Mouse (Mus musculus): ENCODE data around the gene Slc29a1. TPM values are rescaled to one million over a fixed set of nuclear protein-coding genes. Genes with fewer than 3 reads are reported as not detected.

The Slc29a1 gene
- total RNA-seq, 2 experiments from 2014 or later, result 20.8 to 21.5 TPM

DNA sequence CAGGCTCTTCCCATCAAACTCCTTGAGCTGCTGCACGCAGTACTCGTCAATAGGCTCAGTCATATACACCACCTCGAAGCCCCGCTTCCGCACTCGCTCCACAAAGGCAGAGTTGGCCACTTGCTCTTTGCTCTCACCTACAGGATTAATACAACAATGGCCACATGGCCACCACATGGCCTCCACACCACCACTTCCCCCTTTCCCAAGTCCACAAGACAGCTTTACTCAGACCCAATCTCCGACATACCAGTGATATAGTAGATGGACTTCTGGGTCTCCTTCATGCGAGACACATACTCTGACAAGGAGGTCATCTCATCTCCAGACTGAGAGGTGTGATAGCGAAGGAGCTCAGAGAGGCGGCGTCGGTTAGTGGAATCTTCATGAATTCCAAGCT lies 30.4 kb downstream of the Slc29a1 start:
- no peak for DNase-seq

DNA sequence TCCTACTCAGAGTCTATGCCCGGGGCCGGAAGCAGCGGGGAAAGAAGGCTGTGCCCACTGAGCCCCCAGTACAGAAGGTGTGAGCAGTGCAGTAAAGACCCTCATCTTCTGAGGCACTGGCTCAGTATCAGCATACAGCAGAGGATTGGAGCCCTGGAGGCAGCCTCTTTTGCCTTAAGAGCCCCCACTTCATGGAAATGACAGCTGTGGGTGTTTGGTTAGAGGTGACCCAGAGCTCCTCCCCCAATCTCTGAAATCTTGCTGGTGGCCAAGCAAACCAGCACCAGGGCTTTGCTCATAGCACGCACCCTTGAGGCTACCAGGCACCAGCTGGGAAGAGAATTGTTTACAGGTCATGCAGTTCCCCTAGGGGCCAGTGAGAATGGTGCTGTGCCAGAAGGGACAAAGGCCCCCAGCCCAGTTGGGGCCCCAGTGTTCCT lies 32.2 kb downstream of the Slc29a1 start:
- no peak for DNase-seq

DNA sequence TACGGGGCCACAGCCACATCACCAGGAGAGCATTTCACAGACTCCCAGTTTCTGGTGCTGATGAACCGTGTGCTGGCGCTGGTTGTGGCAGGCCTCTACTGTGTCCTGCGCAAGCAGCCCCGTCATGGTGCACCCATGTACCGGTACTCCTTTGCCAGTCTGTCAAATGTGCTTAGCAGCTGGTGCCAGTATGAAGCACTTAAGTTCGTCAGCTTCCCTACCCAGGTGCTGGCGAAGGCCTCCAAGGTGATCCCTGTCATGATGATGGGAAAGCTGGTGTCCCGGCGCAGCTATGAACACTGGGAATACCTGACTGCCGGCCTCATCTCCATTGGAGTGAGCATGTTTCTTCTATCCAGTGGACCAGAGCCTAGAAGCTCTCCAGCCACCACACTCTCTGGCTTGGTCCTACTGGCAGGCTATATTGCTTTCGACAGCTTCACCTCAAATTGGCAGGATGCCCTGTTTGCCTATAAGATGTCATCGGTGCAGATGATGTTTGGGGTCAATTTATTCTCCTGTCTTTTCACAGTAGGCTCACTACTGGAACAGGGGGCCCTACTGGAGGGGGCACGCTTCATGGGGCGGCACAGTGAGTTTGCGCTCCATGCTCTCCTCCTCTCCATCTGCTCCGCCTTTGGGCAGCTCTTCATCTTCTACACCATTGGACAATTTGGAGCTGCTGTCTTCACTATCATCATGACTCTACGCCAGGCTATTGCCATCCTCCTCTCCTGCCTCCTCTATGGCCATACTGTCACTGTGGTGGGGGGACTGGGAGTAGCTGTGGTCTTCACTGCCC lies 32.8 kb downstream of the Slc29a1 start:
- no peak for DNase-seq

DNA sequence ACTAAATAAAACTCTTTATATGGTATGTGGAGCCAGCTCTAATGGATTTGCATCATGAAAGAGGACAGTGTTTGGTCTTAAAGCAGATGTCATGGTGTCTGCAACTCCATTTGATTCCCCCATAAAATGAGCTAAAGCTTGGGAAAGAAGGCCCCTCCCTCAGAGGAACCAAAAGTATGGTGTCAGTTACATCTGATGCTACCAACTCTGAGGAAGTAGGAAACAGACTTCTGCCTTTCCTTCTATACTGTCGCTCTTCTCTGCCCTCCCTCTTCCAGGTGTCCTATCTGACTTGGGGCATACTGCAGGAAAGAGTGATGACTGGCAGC lies 33.4 kb downstream of the Slc29a1 start:
- no peak for DNase-seq

DNA sequence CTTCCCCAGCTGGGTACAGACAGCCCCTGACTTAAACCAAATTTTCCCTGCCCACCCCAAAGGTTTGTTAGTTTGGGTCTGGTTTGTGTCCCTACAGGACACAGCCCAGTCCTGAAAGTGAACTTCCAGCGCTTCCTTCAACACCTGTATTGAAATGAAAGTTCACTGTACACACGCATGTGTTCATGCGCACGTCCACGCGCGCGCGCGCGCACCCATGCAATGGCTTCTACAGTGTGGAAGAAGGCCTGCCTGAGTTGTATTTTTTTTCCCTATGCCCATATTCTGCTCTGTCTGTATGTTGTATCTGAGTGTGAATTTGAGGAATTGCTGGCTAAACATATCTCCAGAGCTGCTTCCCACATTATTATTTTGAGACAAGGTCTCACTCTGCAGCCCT lies 34.3 kb downstream of the Slc29a1 start:
- no peak for DNase-seq

DNA sequence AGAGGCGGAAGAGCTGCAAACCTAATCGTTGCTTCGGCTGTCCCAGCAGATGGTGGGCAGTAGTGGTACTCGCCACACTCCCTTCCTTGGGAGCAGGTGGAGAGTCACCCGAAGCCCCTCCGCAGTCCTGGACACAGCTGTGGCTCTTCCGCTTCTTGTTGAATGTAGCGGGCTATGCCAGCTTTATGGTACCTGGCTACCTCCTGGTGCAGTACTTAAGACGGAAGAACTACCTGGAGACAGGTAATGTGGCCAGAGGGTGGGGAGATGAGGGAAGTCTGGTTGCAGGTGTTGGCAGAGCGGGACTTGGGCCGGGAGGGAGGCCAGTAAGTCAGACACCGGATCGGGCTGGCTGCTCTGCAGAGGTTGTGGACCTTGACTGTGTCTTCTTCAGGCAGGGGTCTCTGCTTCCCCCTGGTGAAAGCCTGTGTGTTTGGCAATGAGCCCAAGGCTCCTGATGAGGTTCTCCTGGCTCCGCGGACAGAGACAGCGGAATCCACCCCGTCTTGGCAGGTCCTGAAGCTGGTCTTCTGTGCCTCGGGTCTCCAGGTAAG lies 34.8 kb downstream of the Slc29a1 start:
- no peak for DNase-seq

DNA sequence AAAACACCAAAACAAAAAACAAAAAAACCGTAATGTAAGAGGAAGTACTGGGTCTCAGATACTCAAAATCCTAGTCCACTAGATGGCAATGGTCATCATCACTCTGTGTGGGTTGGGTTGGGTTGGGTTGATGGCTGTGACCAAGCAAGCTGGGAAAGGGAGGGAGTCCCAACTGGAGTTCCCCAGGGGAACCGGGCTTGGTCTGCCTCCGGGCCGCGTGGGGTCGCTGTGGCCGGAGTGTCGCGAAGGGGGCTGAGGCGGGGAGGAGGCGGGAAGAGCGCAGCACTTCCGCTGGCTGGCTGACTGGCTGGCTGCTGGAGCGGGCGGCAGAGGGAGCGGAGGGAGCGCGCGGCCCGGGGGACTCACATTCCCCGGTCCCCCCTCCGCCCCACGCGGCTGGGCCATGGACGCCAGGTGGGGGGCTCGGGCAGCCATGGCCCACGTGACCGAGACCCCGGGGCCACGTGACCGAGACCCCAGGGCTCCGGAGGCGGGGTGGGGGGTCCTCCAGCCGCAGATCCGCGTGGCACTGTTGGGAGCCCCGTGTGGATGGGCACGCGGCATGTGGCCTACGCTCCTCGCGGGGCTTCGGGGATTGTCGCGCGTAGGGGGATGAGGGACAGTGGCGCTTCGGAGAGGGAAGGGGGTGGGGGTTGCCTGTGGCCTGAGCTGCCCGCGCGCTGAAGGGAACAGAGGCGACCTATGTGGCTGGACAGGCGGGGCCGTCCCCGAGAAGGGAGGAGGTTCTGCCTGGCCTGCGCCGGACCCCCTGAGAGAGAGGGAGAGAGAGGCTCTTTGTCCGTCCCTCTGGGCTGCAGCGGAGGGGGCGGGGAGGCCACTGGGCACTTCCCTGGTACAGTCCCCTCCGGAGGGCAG lies 35.5 kb downstream of the Slc29a1 start, which contains the start of gene Slc35b2:
Gene Slc35b2 (plus strand): TSS at position 220 of the 876 bp plus-strand sequence.
- peak; percentile 91 to 94 for DNase-seq

DNA sequence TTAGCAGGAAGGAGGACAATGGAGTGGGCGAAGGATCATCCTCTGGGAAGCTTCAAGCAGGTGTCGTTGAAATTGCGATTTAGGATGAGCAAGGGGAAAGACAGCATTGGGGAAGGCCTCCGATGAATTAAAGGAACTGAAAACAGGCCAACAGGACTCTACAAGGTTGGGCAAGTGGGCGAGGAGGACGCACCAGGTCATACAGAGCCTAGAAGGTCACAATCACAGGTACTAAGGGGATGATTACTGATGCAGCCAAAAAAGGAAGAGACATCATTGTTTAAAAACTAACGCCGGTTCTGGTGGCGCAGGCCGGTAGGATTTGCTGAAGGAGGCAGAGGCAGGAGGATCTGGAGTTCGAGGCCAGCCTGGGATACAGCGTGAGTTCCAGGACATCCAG lies 36.2 kb downstream of the Slc29a1 start:
- DNase-seq, result no peak

DNA sequence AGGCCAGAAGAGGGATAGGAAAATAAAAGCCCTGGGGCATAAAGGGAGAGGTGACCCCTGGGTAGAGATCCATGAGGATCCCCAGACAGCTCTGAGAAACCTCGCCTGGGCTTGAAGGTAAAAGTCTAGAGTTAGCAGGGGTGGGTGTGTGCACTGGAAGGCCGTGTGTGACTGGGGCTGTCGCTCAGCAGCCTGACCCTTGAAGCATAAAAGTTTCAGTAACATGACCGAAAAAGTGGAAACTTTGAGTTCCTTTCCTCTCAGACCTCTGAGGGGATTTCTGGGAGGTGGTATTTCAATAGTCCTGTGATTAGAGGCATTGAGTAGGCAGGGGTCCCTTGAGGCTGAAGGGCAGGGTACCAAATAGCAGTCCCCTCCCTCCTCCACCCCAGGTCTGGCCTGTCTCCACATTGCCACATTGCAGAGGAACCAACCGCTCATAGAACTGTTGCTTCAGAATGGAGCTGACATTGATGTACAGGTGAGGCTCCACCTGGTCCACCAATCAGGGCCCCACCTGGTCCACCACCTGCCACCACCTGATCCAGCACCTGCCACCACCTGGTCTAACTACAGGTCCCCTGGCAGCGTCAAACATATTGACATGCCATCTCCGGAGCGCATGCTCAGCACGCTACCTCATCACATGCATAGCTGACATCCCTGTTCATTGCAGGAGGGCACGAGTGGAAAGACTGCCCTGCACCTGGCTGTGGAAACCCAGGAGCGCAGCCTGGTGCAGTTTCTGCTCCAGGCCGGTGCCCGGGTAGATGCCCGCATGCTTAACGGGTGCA lies 39.5 kb downstream of the Slc29a1 start:
- no peak for DNase-seq

DNA sequence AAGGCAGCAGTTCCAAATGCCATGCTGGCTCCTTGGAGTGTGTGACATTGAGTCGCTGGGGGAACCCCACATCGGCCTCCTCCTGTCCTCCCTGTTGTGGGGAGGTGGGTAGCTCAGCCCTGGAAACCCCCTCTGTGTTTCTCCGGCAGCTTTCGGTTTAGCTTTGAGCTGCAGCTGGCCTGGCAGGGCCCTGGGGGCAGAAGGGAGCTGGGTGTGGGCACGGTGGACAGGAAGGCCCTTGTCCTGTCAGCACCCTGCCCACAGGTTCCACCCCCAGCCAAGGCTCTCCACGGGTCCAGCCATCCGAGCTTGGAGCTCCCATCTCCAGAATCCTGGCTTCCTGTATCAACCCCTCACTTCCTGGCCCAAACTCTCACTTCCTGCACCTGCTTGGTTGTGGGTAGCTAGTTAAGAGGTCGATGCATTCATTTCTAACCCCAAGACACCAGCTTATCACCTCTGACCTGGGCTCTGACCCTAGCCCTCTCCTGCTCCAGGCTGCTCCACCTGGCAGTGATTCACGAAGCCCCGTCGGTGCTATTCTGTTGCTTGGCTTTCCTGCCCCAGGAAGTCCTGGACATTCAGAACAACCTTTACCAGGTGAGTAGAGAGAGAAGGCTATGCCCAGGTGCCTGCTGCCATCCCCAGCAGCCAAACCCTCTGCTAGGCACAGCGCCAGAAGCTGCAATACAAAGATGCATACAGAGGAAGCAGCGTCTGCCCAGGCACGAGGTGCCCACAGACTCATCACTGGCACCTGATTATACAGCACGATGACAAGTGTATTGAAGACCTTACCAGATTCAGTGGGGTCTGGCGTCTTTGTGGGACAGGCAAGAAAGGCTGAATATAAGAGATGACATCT lies 41.2 kb downstream of the Slc29a1 start:
- no peak for DNase-seq

DNA sequence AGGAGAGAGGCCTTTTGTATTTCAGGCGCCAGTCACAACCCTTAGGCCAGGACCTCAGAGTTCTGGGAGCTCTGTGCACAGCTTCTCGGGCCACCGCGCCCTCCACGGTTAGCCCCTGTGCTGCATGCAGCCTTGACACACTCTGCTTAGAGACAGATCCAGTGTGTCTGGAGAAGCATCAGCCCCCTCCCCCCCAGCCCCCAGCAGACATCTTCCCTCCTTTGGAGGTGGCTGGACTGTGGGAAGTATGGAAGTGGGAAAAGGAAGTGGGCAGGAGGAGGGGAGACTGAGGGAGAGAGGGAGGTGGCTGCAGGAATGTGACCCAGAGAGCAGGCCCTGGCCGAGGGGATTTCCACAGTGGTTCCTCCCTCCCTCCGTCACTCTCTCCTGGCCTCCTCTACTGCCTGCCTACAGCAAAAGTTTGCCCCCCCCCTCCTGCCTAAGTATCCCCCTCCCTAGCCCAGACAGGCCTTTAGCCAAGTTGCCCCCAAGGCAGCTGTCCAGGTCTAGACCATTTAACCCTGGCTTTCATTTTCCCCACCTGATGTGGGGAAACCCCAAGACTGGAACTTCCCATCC lies 42.1 kb downstream of the Slc29a1 start:
- no peak for DNase-seq

DNA sequence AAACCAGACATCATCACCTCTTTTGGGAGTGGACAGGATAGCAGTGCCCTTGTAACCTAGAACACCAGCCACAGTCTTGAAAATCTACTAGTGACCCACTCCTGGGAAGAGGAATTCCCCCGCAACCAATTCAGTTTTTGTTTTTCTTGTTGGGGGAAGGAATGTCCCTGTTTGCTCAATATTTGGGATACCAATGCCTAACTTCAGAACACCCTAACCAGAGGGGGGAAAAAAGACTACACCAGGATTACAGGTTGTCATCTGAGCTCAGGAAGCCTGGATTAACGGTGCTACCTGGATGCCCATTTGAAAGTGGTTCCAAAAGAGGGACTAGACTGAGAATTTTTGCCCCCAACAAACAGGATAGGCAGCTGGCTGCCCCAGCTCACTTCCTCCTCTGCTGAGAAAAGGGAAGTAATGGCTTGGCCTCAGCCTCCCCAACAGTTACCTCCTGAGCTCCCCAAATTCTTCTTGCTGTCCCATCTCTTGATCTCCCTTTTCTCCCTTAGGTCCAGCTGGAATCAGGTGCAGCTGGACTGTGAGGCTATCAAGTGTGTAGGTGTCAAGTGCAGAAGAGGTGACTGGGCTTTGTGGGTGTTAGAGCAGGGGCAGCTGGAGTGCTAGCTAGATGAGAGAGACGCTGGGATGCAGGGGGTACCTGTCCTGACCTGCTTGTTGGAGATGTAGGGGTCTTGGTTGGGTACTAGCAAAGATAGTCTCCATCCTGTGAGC lies 42.7 kb downstream of the Slc29a1 start:
- no peak for DNase-seq

DNA sequence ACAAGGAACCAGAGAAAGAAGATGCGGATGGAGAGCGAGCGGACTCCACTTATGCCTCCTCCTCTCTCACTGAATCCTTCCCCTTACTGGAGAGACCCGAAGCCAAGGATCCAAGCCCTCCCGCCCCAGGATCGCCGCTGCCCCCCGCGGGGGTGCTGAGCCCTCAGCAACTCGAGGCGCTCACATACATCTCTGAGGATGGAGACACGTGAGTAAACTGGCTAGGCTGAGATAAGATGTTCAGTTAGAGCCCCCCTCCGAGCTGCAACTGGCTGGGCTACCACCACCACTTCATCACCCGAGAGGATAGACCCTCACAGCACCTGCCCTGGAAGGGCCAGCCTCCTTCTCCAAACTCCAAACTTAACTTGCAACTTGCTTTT lies 43.3 kb downstream of the Slc29a1 start:
- DNase-seq, result no peak

DNA sequence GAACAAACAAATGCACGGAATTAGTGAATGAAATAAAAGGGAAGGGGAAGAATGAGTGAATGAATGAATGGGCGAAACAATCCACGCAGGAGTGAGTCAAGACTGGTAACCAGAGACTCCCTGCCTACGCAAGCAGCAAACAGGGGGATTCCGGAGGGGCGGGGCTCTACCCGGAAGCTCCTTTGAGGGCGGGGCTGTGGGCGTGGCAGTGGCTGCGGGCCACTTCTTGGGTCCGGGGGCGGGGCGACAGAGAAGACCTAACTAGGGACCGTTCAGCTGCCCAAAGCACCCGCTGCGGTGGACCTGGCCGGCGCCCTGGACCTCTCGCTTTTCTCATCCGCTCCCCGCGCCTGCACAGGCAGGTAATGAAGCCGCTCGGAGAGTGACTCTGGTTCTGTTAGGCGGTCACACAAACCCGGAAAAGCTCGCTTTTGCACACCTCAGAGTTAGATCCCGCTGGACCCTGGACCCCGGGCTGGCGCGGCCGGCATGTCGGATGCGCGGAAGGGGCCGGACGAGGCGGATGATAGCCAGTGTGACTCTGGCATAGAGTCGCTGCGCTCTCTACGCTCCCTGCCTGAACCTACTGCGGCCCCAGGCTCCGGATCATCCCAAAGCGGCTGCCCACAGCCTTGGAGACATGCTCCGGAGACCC lies 43.8 kb downstream of the Slc29a1 start, which contains the start of gene Nfkbie:
Gene Nfkbie (plus strand): TSS at position 252 of the 655 bp plus-strand sequence.
- peak; percentile 85 to 86 for DNase-seq

DNA sequence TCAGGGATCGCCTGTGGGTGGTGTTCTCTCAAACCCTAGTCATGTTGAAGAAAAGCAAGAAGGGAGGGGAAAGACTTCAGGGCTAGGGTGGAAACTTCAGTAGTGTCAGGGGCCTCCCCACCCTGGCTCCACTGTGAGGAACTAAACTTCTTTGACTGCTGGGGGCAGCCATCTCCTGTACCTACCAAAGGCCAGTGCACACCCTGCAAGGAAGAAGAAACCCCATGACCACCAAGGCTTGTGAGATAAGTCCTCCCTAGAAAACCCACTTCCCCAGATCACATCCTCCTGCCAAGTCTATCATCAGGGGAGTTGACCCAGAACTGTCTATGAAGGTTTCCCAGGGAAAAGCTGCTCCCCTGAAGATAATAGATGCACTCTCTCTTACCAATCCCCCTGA lies 45.0 kb downstream of the Slc29a1 start:
- DNase-seq, result no peak

DNA sequence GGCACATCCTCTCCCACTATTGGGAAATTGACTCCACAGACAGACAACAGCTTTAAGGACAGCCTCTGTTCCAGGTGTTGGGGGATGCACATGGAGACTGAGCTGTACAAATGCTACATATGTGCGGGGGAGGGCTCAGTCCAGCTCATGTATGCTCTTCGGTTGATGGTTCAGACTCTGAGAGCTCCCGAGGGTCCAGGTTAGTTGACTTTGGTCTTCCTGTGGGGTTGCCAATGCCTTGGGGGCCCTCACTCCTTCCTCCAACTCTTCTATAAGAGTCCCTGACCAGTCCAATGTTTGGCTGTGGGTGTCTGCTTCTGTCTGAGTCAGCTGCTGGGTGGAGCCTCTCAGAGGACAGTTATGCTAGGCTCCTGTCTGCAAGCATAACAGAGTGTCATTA lies 46.3 kb downstream of the Slc29a1 start:
- DNase-seq, result no peak

DNA sequence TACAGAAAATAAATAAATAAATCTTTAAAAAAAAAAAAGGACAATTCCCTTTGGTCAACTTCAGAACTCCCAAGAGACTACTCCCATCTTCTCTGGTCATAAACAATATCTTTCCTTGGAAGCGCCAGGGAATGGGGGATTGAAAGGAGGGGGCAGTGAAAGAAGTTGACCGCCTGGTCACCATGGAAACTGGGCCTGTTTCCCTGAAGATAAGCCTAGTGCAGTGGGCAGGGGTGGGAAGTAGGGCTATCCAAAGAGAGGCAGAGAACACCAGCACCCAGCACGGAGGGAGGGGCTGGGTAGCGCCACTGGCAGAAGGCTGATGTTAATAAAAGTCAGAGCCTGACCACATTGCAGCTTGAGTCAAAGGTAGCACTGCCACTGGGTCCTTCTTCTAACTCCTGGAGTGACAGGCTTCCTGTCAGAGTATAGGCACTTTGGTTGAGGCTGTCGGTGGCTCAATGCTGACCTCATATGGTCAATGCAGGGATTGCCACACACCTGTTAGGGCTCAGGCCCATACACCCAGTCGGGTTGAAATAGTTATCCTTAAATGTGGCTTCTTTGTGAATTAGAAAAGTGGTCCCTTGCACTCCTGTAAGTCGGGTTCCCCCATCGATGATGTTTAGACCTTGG lies 47.5 kb downstream of the Slc29a1 start:
- DNase-seq, result peak; percentile 78 to 80

DNA sequence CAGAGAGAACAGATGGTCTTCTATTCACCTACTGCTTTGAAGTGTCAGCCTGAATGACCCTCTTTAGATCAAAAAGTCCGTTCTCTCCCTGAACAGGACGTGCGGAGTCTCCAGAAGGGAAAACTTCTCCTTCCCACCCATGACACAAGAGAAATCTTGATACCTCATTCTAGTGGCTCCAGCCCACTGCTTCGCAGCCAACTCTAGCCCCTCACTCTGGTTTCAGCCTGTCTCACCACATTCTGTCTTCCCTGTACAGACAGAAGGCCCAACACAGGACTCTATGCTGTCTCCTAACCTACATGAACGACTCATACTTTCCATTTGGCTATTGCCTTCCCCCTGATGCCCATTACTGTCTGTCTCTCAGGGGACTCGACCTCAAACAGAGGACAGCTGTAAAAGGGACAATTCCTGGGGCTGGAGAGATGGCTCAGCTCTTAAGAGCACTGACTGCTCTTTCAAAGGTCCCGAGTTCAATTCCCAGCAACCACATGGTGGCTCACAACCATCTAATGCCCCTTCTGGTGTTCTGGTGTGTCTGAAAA lies 48.1 kb downstream of the Slc29a1 start:
- no peak for DNase-seq

DNA sequence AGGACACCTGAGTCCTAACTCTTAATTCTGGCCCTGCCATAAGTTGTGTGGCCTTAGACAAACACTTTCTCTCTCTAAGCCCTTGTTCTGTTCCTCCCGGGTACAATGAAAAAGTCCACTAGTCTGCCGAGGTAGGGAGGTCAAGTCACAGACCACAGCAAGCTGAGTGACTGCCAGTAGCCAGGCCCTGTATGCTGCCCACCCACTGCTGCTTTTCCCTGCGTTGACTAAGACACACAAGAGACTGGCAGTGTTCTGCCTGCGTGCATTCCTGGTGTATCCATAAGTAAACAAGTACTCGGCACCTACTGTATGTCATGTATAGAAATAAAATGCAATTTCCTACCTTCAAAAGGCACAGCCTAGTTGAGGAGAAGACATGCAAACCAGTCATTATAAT lies 49.2 kb downstream of the Slc29a1 start:
- no peak for DNase-seq

Data from layer of hippocampus, postnatal 36 days (tissue).